Mouse (Mus musculus): Measurements from ENCODE around the gene Eef2kmt. TPM values are rescaled to one million over a fixed set of nuclear protein-coding genes. Genes with fewer than 3 reads are reported as not detected.
"Not testable (repeated sequence)": the region's sequence is repeated elsewhere in the genome, so short reads cannot be mapped to it uniquely, and the experiment has no call there.

The Eef2kmt gene
- total RNA-seq, 2 experiments from 2014 or later: 6.3 to 6.8 TPM

- intact Hi-C loops (cut with DNase I); DNase-seq: not testable (repeated sequence)
These were observed 28.3 kb downstream of the Eef2kmt start for GRCm38 (mm10) chr16:5227501-5227900.

GRCm38 (mm10) chr16:5226534-5226933 is 29.2 kb downstream of the Eef2kmt start:
- intact Hi-C loops (cut with DNase I); DNase-seq: not testable (repeated sequence)

GRCm38 (mm10) chr16:5222140-5222539 is 33.6 kb downstream of the Eef2kmt start, which contains the start of gene AU021092:
AU021092 (minus strand) TSS chr16:5222299.
- DNase-seq: no peak
- intact Hi-C loops (cut with DNase I): no loop called here

- intact Hi-C loops (cut with DNase I): no loop called here
- DNase-seq: no peak
These were observed 34.4 kb downstream of the Eef2kmt start for GRCm38 (mm10) chr16:5221403-5221802.

GRCm38 (mm10) chr16:5217341-5218133 is 38.2 kb downstream of the Eef2kmt start:
- DNase-seq: no peak
- intact Hi-C loops (cut with DNase I): no loop called here

- intact Hi-C loops (cut with DNase I): no loop called here
These were observed 39.1 kb downstream of the Eef2kmt start for GRCm38 (mm10) chr16:5216686-5217085.

GRCm38 (mm10) chr16:5214126-5214525 is 41.7 kb downstream of the Eef2kmt start:
- no peak for DNase-seq
- intact Hi-C loops (cut with DNase I): no loop called here

More at GRCm38 (mm10) chr16:5216686-5217085, 39.1 kb downstream of the Eef2kmt start:
- no peak for DNase-seq

GRCm38 (mm10) chr16:5212150-5212549 is 43.6 kb downstream of the Eef2kmt start:
- intact Hi-C loops (cut with DNase I): no loop called here
- no peak for DNase-seq

GRCm38 (mm10) chr16:5210365-5210764 is 45.4 kb downstream of the Eef2kmt start:
- intact Hi-C loops (cut with DNase I): no loop called here

GRCm38 (mm10) chr16:5206051-5206450 is 49.7 kb downstream of the Eef2kmt start:
- no peak for DNase-seq
- intact Hi-C loops (cut with DNase I): no loop called here

More at GRCm38 (mm10) chr16:5210365-5210764, 45.4 kb downstream of the Eef2kmt start:
- DNase-seq: no peak

- DNase-seq: no peak
- intact Hi-C loops (cut with DNase I): no loop called here
These were observed 50.3 kb downstream of the Eef2kmt start for GRCm38 (mm10) chr16:5205431-5205970.

GRCm38 (mm10) chr16:5203668-5204433 is 51.9 kb downstream of the Eef2kmt start, which contains the start of gene Nagpa:
Nagpa (minus strand) TSS chr16:5204012.
- intact Hi-C loops (cut with DNase I): loop anchor here (5.0 kb wide), 1 partner anchor 38 kb away; no protein-coding TSS in a partner anchor

GRCm38 (mm10) chr16:5203200-5203599 is 52.6 kb downstream of the Eef2kmt start:
- intact Hi-C loops (cut with DNase I): loop anchor here (5.0 kb wide), 1 partner anchor 39 kb away; no protein-coding TSS in a partner anchor
- DNase-seq: no peak

More at GRCm38 (mm10) chr16:5203668-5204433, 51.9 kb downstream of the Eef2kmt start, which contains the start of gene Nagpa:
- peak; percentile 58 to 75 for DNase-seq

- no peak for DNase-seq
- intact Hi-C loops (cut with DNase I): loop anchor here (5.0 kb wide), 1 partner anchor 40 kb away; no protein-coding TSS in a partner anchor
These were observed 53.1 kb downstream of the Eef2kmt start for GRCm38 (mm10) chr16:5202681-5203080.

- no peak for DNase-seq
- intact Hi-C loops (cut with DNase I): loop anchor here (5.0 kb wide), 2 partner anchors 133 to 213 kb away; no protein-coding TSS in a partner anchor
These were observed 60.7 kb downstream of the Eef2kmt start for GRCm38 (mm10) chr16:5195080-5195479.

Small RNA genes lying within 50 kb of the gene (microRNA-seq; reads per million reads assigned to microRNA genes)
- 0 reads per million in 2 experiments for gene Gm23689
- gene Gm26095: 0 reads per million in 2 experiments
- 0 reads per million in 2 experiments for gene Mir6364

Other genes with a start within 250 kb of the Eef2kmt start
- not detected for gene Smim22, start 248.7 kb downstream of the Eef2kmt start, total RNA-seq (2021)
- 1 to 10 TPM; 4.8 to 7.0 TPM for gene Rogdi, start 242.4 kb downstream of the Eef2kmt start, total RNA-seq (2021)
- gene Glyr1, start 206.1 kb downstream of the Eef2kmt start, total RNA-seq (2021): 10 to 100 TPM; 31.5 to 31.9 TPM
- gene Ubn1, start 205.9 kb downstream of the Eef2kmt start, total RNA-seq (2021): 10 to 100 TPM; 22.6 to 23.5 TPM
- 1 to 10 TPM; 2.0 to 2.9 TPM for gene Ppl, start 123.6 kb downstream of the Eef2kmt start, total RNA-seq (2021)
- gene Sec14l5, start 108.9 kb downstream of the Eef2kmt start, total RNA-seq (2021): 10 to 100 TPM in 1 of 2 experiments, 1 to 10 TPM in 1; 9.5 to 10.3 TPM
- 1 to 10 TPM; 6.5 to 6.7 TPM for gene Nagpa, start 52.0 kb downstream of the Eef2kmt start, total RNA-seq (2021)
- 1 to 10 TPM; 3.7 to 4.5 TPM for gene AU021092, start 33.7 kb downstream of the Eef2kmt start, total RNA-seq (2021)
- gene Alg1, start 22.4 kb downstream of the Eef2kmt start, total RNA-seq (2021): 1 to 10 TPM; 8.6 to 9.8 TPM